Mouse (Mus musculus) cerebellum, adult 2 months (tissue): ENCODE measurements around the gene Plppr1.

Experiments
- CTCF ChIP-seq: fragments of 200-500 bp; IDR thresholded peaks from 2 replicates; pipeline ENCODE4 v1.5.1; 2011; ENCODE audit warnings: low read depth, mild to moderate bottlenecking, control low read depth, low read length, moderate library complexity, borderline replicate concordance; ENCODE audit not compliant: insufficient read depth
- POLR2A ChIP-seq: fragments of 200-500 bp; IDR thresholded peaks from 2 replicates; pipeline ENCODE4 v1.6.1; 2011; ENCODE audit warnings: low read length, control low read depth, borderline replicate concordance; ENCODE audit not compliant: insufficient read depth

GRCm38 (mm10) chr4:49041655-49042054 lies 17.4 kb upstream of the Plppr1 start:
- no peak for TF ChIP-seq CTCF
- TF ChIP-seq POLR2A, result no peak
